22 mouse cellular contexts compared by ENCODE assay signal in genomic region chr10:18589455-18589854, GRCm38 (mm10).
"Had no signal": no experiment of that assay in that cellular context is flagged by ENCODE, and none has a peak within 500 bp of the region (broad histone marks: within the 10 kb centered on the region; RNA-seq: fewer than 3 reads in every experiment).

No protein-coding gene starts in this region.

- H3K27ac ChIP-seq: liver, embryonic 15.5 days; lung, embryonic 15.5 days; macrophage; midbrain, embryonic 13.5 days; midbrain, embryonic 15.5 days; neural tube, embryonic 13.5 days; neural tube, embryonic 15.5 days had no signal

- H3K27me3 ChIP-seq: liver, embryonic 15.5 days; lung, embryonic 15.5 days; midbrain, embryonic 15.5 days; neural tube, embryonic 13.5 days; neural tube, embryonic 15.5 days had no signal

- H3K4me1 ChIP-seq: liver, embryonic 15.5 days; lung, embryonic 15.5 days; megakaryocyte, embryonic 14.5 days; midbrain, embryonic 13.5 days; midbrain, embryonic 15.5 days; neural tube, embryonic 13.5 days; neural tube, embryonic 15.5 days had no signal

- H3K9me3 ChIP-seq: liver, embryonic 15.5 days; lung, embryonic 15.5 days; midbrain, embryonic 13.5 days; midbrain, embryonic 15.5 days; neural tube, embryonic 13.5 days; neural tube, embryonic 15.5 days had no signal

- DNase-seq: liver, postnatal 0 days; lung, adult 2 months; lung, postnatal 14 days; lung, postnatal 36 days; retina, postnatal 1 day; right cerebral cortex, adult 18-20 months; right cerebral cortex, postnatal 14 days; right cerebral cortex, postnatal 4 days; spleen, adult 18-20 months; thymus, adult 18-20 months; thymus, postnatal 14 days; thymus, postnatal 36 days had no signal

- H3K9ac ChIP-seq: liver, embryonic 15.5 days; liver, postnatal 0 days; lung, embryonic 15.5 days; midbrain, embryonic 13.5 days; midbrain, embryonic 15.5 days; neural tube, embryonic 13.5 days; neural tube, embryonic 15.5 days had no signal

- ATAC-seq: liver, postnatal 0 days; lung, postnatal 0 days; midbrain, embryonic 13.5 days; midbrain, embryonic 15.5 days had no signal

- H3K4me2 ChIP-seq: liver, embryonic 15.5 days; lung, embryonic 15.5 days; midbrain, embryonic 11.5 days; midbrain, embryonic 13.5 days; midbrain, embryonic 15.5 days; neural tube, embryonic 13.5 days; neural tube, embryonic 15.5 days had no signal

- H3K36me3 ChIP-seq: liver, embryonic 15.5 days; lung, embryonic 15.5 days had no signal

- H3K4me3 ChIP-seq: liver, embryonic 15.5 days; lung, embryonic 15.5 days; megakaryocyte, embryonic 14.5 days; midbrain, embryonic 13.5 days; midbrain, embryonic 15.5 days; neural tube, embryonic 13.5 days; neural tube, embryonic 15.5 days had no signal
